Mouse (Mus musculus) erythroblast, embryonic 14.5 days (primary cell): Measurements from ENCODE around the gene Atf6b. TPM values are rescaled to one million over a fixed set of nuclear protein-coding genes. Genes with fewer than 3 reads are reported as not detected.

ENCODE experiments used
- H3K27me3 ChIP-seq: 2 replicates; pipeline ENCODE4 v1.6.1; 2012; ENCODE audit warnings: inconsistent platforms; ENCODE audit not compliant: control insufficient read depth
- H3K36me3 ChIP-seq: 2 replicates; pipeline ENCODE4 v1.6.1; 2012; ENCODE audit warnings: mild to moderate bottlenecking, inconsistent platforms; ENCODE audit not compliant: control insufficient read depth
- H3K4me1 ChIP-seq: 2 replicates; pipeline ENCODE4 v1.6.1; 2012; ENCODE audit warnings: inconsistent platforms; ENCODE audit not compliant: control insufficient read depth
- H3K4me3 ChIP-seq: replicated peaks from 2 replicates; pipeline ENCODE3; 2012; ENCODE audit warnings: moderate library complexity, mild to moderate bottlenecking, inconsistent platforms
- H3K9me3 ChIP-seq: 2 replicates; pipeline ENCODE4 v1.6.1; 2012; ENCODE audit warnings: low read length, inconsistent platforms, mixed read lengths; ENCODE audit not compliant: control insufficient read depth
- GATA1 ChIP-seq: IDR thresholded peaks from 2 replicates; pipeline ENCODE4 v1.6.1; 2012; ENCODE audit warnings: low read length, inconsistent platforms, mixed read lengths
- TAL1 ChIP-seq: IDR thresholded peaks from 3 replicates; pipeline ENCODE4 v1.6.1; 2012; ENCODE audit warnings: low read length, inconsistent platforms, mixed read lengths
- polyA plus RNA-seq: library from polyadenylated mRNA; stranded (reverse); fragments of >175 nt; gene quantifications from 2 replicates; pipeline ENCODE4 v1.2.3, GENCODE M21; 2012

Gene Atf6b
- polyA plus RNA-seq, 1 experiment: 7.8 TPM

- no peak overlapping the region for H3K4me3 ChIP-seq
- peaks cover 10% of the 10 kb centered on the region for H3K4me1 ChIP-seq
- TF ChIP-seq GATA1: no peak
- no peak for TF ChIP-seq TAL1
- no peaks in the 10 kb centered on the region for H3K9me3 ChIP-seq
- peaks cover 58% of the 10 kb centered on the region for H3K27me3 ChIP-seq
- no peaks in the 10 kb centered on the region for H3K36me3 ChIP-seq
Observed at GRCm38 (mm10) chr17:34660259-34660820, 13.4 kb downstream of the Atf6b start.

- no peaks in the 10 kb centered on the region for H3K36me3 ChIP-seq
- H3K4me3 ChIP-seq: no peak overlapping the region
- peaks cover 58% of the 10 kb centered on the region for H3K27me3 ChIP-seq
- TF ChIP-seq GATA1 (no peak), TAL1 (no peak)
- H3K4me1 ChIP-seq: peaks cover 10% of the 10 kb centered on the region
- no peaks in the 10 kb centered on the region for H3K9me3 ChIP-seq
Observed at GRCm38 (mm10) chr17:34661121-34661591, 14.2 kb downstream of the Atf6b start.

- no peaks in the 10 kb centered on the region for H3K36me3 ChIP-seq
- TF ChIP-seq GATA1 (no peak), TAL1 (no peak)
- H3K27me3 ChIP-seq: peaks cover 47% of the 10 kb centered on the region
- H3K9me3 ChIP-seq: no peaks in the 10 kb centered on the region
- H3K4me1 ChIP-seq: peaks cover 10% of the 10 kb centered on the region
- no peak overlapping the region for H3K4me3 ChIP-seq
Observed at GRCm38 (mm10) chr17:34662468-34662867, 15.5 kb downstream of the Atf6b start.

- TF ChIP-seq TAL1 (no peak), GATA1 (no peak)
- Histone ChIP-seq H3K36me3 (no peaks in the 10 kb centered on the region), H3K4me1 (peaks cover 10% of the 10 kb centered on the region), H3K4me3 (no peak overlapping the region), H3K27me3 (peaks cover 45% of the 10 kb centered on the region), H3K9me3 (no peaks in the 10 kb centered on the region)
Observed at GRCm38 (mm10) chr17:34662978-34663377, 16.0 kb downstream of the Atf6b start.

GRCm38 (mm10) chr17:34663558-34663957 lies 16.6 kb downstream of the Atf6b start:
- TF ChIP-seq TAL1: no peak
- no peak for TF ChIP-seq GATA1
- Histone ChIP-seq H3K9me3 (no peaks in the 10 kb centered on the region), H3K27me3 (peaks cover 45% of the 10 kb centered on the region), H3K4me3 (no peak overlapping the region), H3K4me1 (peaks cover 10% of the 10 kb centered on the region), H3K36me3 (no peaks in the 10 kb centered on the region)

- Histone ChIP-seq H3K4me1 (peaks cover 10% of the 10 kb centered on the region), H3K4me3 (no peak overlapping the region), H3K27me3 (peaks cover 38% of the 10 kb centered on the region), H3K36me3 (no peaks in the 10 kb centered on the region), H3K9me3 (no peaks in the 10 kb centered on the region)
- TF ChIP-seq GATA1 (no peak), TAL1 (no peak)
Observed at GRCm38 (mm10) chr17:34664472-34664871, 17.5 kb downstream of the Atf6b start.

GRCm38 (mm10) chr17:34670235-34670634 lies 23.3 kb downstream of the Atf6b start, which contains the start of gene Tnxb:
Gene Tnxb, plus strand, starts transcription at chr17:34670535.
- H3K27me3 ChIP-seq: peaks cover 52% of the 10 kb centered on the region
- TF ChIP-seq TAL1 (no peak), GATA1 (no peak)
- H3K9me3 ChIP-seq: peaks cover 11% of the 10 kb centered on the region; the same call in 1 of the 2 replicates
- no peaks in the 10 kb centered on the region for H3K36me3 ChIP-seq
- H3K4me1 ChIP-seq: peaks cover under 1% of the 10 kb centered on the region; the same call in 1 of the 2 replicates
- H3K4me3 ChIP-seq: no peak within 1 kb of the TSS

GRCm38 (mm10) chr17:34671151-34672066 lies 24.5 kb downstream of the Atf6b start:
- peaks cover 54% of the 10 kb centered on the region for H3K27me3 ChIP-seq
- H3K4me3 ChIP-seq: no peak overlapping the region
- peaks cover 11% of the 10 kb centered on the region; the same call in 1 of the 2 replicates for H3K9me3 ChIP-seq
- H3K36me3 ChIP-seq: no peaks in the 10 kb centered on the region
- no peak for TF ChIP-seq GATA1
- no peak for TF ChIP-seq TAL1
- H3K4me1 ChIP-seq: peaks cover 2% of the 10 kb centered on the region; the same call in 1 of the 2 replicates

- peaks cover 58% of the 10 kb centered on the region for H3K27me3 ChIP-seq
- H3K36me3 ChIP-seq: no peaks in the 10 kb centered on the region
- TF ChIP-seq GATA1: no peak
- no peak for TF ChIP-seq TAL1
- peaks cover 11% of the 10 kb centered on the region; the same call in 1 of the 2 replicates for H3K9me3 ChIP-seq
- no peak overlapping the region for H3K4me3 ChIP-seq
- H3K4me1 ChIP-seq: peaks cover 2% of the 10 kb centered on the region; the same call in 1 of the 2 replicates
Observed at GRCm38 (mm10) chr17:34672246-34672792, 25.4 kb downstream of the Atf6b start.
